Mouse (Mus musculus): ENCODE measurements at regions not wholly inside any gene's neighbourhood (a gene's known extent, or its start where the extent isn't known, plus 50 kb on each side); places are given as distances from the start of the nearest gene placed in this dataset.

GRCm38 (mm10) chrX:145672776-145673175 is 167.8 kb upstream of the Amot start:
- TF ChIP-seq CTCF (conservative IDR thresholded peaks at IDR 0.05): peak; percentile 86
- peak; percentile 3 to 22 for DNase-seq (ENCODE audit: low spot score in 2 of 2)
- Histone ChIP-seq H3K27ac (no peak overlapping the region), H3K4me3 (no peak overlapping the region)

- no peak for TF ChIP-seq CTCF (conservative IDR thresholded peaks at IDR 0.05)
- DNase-seq (ENCODE audit: low spot score in 2 of 2): no peak
- no peak overlapping the region for H3K27ac ChIP-seq
These were observed 146.7 kb upstream of the Amot start for GRCm38 (mm10) chrX:145651647-145652046.

GRCm38 (mm10) chrX:145619649-145620048 is 114.7 kb upstream of the Amot start:
- Histone ChIP-seq H3K27ac (no peak overlapping the region), H3K4me3 (no peak overlapping the region)
- no peak for DNase-seq (ENCODE audit: low spot score in 2 of 2)
- no peak for TF ChIP-seq CTCF (conservative IDR thresholded peaks at IDR 0.05)

More at GRCm38 (mm10) chrX:145651647-145652046, 146.7 kb upstream of the Amot start:
- no peak overlapping the region for H3K4me3 ChIP-seq

- DNase-seq (ENCODE audit: low spot score in 2 of 2): no peak
- Histone ChIP-seq H3K4me3 (no peak overlapping the region), H3K27ac (no peak overlapping the region)
- no peak for TF ChIP-seq CTCF (conservative IDR thresholded peaks at IDR 0.05)
These were observed 97.1 kb upstream of the Amot start for GRCm38 (mm10) chrX:145602085-145602484.

- TF ChIP-seq CTCF (conservative IDR thresholded peaks at IDR 0.05): no peak
- no peak for DNase-seq (ENCODE audit: low spot score in 2 of 2)
- H3K4me3 ChIP-seq: no peak overlapping the region
- H3K27ac ChIP-seq: no peak overlapping the region
These were observed 85.8 kb upstream of the Amot start for GRCm38 (mm10) chrX:145590733-145591132.

GRCm38 (mm10) chrX:145567528-145567927 is 62.5 kb upstream of the Amot start:
- Histone ChIP-seq H3K27ac (no peak overlapping the region), H3K4me3 (no peak overlapping the region)
- no peak for TF ChIP-seq CTCF (conservative IDR thresholded peaks at IDR 0.05)
- no peak for DNase-seq (ENCODE audit: low spot score in 2 of 2)

- Histone ChIP-seq H3K27ac (no peak overlapping the region), H3K4me3 (no peak overlapping the region)
- no peak for TF ChIP-seq CTCF (conservative IDR thresholded peaks at IDR 0.05)
- no peak for DNase-seq (ENCODE audit: low spot score in 2 of 2)
These were observed 62.1 kb upstream of the Amot start for GRCm38 (mm10) chrX:145567073-145567472.

- no peak for TF ChIP-seq CTCF (conservative IDR thresholded peaks at IDR 0.05)
- Histone ChIP-seq H3K27ac (no peak overlapping the region), H3K4me3 (no peak overlapping the region)
- no peak for DNase-seq (ENCODE audit: low spot score in 2 of 2)
These were observed 53.9 kb upstream of the Amot start for GRCm38 (mm10) chrX:145558881-145559280.

Data from layer of hippocampus, adult 2 months (tissue).